Mouse (Mus musculus) embryonic fibroblast, embryonic 13.5 days (primary cell): Measurements from ENCODE around the gene Khsrp.

Experiments used
- CTCF ChIP-seq: IDR thresholded peaks from 2 replicates; pipeline ENCODE4 v1.5.1; 2011; ENCODE audit warnings: mild to moderate bottlenecking, control low read depth, low read length, moderate library complexity, borderline replicate concordance; ENCODE audit not compliant: insufficient read depth
- POLR2A ChIP-seq: IDR thresholded peaks from 2 replicates; pipeline ENCODE4 v1.6.1; 2011; ENCODE audit warnings: low read depth, mild to moderate bottlenecking, control low read depth, low read length, moderate library complexity

GRCm38 (mm10) chr17:57058891-57059485, 27.7 kb upstream of the Khsrp start, which contains the start of gene Crb3:
- TF ChIP-seq CTCF (no peak), POLR2A (no peak)
